Mouse (Mus musculus) brown adipose tissue, adult 24 weeks (tissue): ENCODE measurements around the gene Actn3. TPM values are rescaled to one million over a fixed set of nuclear protein-coding genes. Genes with fewer than 3 reads are reported as not detected.

Experiments used
- H3K27ac ChIP-seq: fragments of 200-500 bp; replicated peaks from 2 replicates; pipeline ENCODE4 v1.5.1; 2012; ENCODE audit warnings: low read depth, mild to moderate bottlenecking, low read length
- H3K4me1 ChIP-seq: fragments of 200-500 bp; 2 replicates; pipeline ENCODE4 v1.6.1; 2012; ENCODE audit warnings: low read length, mixed read lengths; ENCODE audit not compliant: control insufficient read depth, insufficient read depth, insufficient read length
- H3K4me3 ChIP-seq: fragments of 200-500 bp; 2 replicates; pipeline ENCODE4 v1.5.1; 2012; ENCODE audit warnings: low read depth, mild to moderate bottlenecking, low read length, moderate library complexity; ENCODE audit not compliant: insufficient read depth
- polyA plus RNA-seq: library from polyadenylated mRNA; stranded (reverse); fragments of >200 nt; gene quantifications from 2 replicates; pipeline ENCODE4 v1.2.4, GENCODE M21; 2012; ENCODE audit not compliant: missing spikeins, insufficient read depth, insufficient read length

The Actn3 gene
- polyA plus RNA-seq, result 27.2 and 56.0 TPM in 2 replicates

DNA sequence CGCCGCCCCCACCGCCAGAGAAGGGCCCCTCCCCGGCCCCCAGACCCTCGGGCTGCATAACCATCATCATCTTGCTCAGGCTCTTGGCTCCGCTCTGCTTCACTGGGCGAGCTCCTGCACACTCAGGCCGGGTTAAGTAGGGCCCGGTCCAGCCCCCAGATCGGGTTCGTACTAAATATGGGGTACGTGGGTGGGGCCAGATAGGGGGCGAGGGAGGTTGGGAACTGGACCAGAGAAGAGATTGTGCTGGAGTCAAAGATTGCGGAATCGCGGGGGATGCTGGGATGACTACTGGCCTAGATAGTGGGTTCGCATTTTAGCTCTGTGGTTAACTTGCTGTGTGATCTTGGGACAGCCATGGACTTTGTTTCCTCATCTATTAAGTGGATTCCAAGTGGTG lies at the start of gene Actn3:
Actn3 (minus strand) TSS at position 125 of the 400 bp plus-strand sequence.
- Histone ChIP-seq H3K27ac (no peak within 1 kb of the TSS), H3K4me1 (no peaks in the 10 kb centered on the region; the same call in 1 of the 2 replicates), H3K4me3 (peak within 1 kb of the TSS; percentile 96)

DNA sequence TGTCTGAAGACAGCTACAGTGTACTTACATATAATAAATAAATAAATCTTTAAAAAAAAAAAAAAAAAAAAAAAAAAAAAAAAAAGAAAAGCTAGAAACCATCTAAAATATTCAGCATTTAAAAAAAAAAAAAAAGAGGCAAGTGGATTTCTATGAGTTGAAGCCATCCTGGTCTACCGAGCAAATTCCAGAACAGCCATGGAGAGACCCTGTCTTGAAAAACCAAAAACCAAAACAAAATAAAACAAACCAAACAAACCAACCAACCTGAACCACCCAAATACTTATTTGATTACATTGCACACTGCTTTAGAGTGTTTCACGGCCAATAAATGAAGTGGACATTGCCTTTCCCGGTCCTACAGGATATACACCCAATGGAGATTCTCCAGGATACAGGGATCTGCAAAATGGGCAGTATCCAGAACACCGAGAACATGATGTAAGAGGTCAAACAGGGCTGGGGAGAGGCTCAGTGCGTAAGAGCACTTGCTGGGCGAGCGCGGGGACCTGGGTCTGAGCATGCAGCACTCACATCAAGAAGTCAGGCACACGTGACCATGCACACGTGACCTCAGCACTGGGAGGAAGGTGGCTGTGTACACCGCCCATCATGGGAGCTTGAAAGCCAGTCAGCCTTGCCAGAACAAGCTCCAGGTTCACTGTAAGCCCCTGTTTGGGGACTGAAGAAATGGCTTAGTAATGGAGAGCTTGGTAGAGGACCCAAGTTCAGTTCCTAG lies 47.6 kb upstream of the Actn3 start:
- no peak overlapping the region for H3K4me3 ChIP-seq
- H3K27ac ChIP-seq, result no peak overlapping the region
- peaks cover 3% of the 10 kb centered on the region; the same call in 1 of the 2 replicates for H3K4me1 ChIP-seq

DNA sequence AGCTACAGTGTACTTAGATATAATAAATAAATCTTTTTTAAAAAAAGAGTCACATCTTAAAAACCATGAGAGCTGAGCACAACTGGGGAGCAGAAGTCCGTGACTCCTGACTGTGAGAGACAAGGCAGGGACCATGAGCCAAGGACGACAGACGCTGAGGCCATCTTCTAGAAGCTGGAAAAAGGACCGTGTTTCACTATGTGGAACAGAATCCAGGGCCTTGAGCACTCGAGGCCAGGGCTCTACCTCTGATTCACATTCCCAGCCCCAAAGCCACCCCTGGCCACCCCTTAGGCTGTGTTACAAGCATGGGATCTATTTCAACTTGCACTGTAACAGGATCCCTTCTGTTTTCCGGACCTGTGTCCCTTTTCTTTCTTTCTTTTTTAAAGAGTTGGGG lies 41.9 kb upstream of the Actn3 start:
- Histone ChIP-seq H3K4me1 (no peaks in the 10 kb centered on the region), H3K27ac (no peak overlapping the region), H3K4me3 (no peak overlapping the region)

DNA sequence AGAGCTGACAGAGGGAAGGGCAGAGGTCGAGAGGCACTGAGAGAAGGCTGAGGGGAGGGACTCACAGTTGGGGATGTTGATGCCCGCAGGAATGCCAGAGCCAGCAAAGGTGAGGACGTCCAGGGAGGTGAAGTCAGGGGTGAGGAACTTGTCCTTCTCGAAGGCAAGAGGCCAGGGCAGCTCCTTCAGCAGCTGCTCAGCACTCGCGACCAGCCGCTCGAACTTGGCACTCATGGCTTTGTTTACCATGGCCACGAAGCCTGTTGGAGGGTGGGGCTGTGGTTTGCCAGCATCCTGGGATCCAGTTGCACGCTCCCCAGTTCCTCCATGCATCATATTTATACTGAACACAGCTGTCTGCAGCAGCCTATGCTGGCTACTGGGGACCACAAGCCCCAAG lies 39.1 kb upstream of the Actn3 start:
- Histone ChIP-seq H3K4me3 (no peak overlapping the region), H3K4me1 (no peaks in the 10 kb centered on the region), H3K27ac (no peak overlapping the region)

DNA sequence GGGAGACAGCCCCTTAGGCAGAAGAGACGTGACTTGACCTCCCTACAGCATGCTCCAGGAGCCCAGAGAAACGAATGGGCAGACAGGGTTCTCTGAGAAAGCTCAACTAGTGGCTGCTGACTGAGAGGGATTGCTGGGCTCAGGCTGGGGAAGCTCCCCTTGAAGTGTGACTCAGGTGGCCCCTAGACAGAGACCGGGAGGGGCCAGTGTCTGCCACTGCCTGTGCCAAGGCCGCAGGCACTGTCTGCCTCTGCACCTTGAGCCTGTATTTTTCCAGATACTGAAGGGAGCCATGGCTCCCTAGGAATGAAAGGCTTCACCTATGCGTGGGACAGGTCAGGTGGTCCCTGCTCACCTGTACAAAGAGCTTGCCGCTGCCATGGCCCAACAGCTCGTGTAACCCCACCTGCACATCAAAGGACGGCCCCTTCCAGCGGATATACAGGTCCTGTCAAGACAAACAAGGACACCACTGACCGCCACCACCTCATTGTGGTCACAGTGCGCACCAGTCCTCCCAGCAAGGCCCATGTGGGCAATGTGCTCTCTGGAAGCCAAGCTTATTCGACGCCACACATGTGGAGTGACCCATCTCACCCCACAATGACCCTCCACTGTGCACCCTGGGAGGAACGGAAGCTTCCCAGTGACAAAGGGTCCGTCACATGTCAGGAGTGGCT lies 38.4 kb upstream of the Actn3 start:
- H3K4me1 ChIP-seq, result no peaks in the 10 kb centered on the region
- H3K4me3 ChIP-seq, result no peak overlapping the region
- no peak overlapping the region for H3K27ac ChIP-seq

DNA sequence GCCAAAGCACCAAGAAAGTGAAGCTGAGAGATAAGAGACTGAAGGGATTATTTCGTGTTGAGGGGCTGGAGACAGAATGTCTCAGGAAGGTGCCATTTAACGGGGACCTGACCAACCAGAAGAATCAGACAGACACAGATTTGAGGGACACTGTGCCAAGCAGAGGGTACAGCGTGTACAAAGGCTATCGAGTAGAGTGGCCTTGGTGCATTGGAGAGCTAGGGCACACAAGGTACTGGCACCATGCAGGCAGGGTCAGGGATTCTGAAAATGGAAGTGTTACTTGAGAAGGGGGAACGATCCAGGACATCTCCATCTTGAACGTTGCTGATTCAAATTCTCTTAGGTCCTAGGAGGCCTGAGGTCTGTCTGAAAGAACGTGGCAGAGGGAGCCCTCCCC lies 31.7 kb upstream of the Actn3 start:
- Histone ChIP-seq H3K4me3 (no peak overlapping the region), H3K4me1 (0 out of 2 replicates have a peak, but pooled peaks cover 3% of the 10 kb centered on the region), H3K27ac (no peak overlapping the region)

DNA sequence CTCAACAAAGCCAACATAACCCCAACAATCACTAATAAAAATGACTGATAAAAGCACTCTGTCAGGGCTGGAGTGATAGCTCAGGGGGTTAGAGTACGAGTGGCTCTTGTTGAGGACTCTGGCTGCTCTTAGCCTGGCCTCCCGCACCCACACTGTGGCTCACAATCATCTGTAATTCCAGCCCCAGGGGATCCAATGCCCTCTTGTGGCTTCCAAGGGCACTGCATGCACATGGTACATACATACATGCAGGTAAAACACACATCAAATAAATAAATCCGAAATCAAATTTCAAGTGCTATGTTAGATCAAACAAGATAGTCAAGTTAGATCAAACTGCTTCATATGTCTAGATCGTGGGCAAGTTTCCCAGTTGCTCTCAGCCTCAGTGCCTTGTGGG lies 30.4 kb upstream of the Actn3 start:
- Histone ChIP-seq H3K4me3 (no peak overlapping the region), H3K4me1 (0 out of 2 replicates have a peak, but pooled peaks cover 3% of the 10 kb centered on the region), H3K27ac (no peak overlapping the region)

DNA sequence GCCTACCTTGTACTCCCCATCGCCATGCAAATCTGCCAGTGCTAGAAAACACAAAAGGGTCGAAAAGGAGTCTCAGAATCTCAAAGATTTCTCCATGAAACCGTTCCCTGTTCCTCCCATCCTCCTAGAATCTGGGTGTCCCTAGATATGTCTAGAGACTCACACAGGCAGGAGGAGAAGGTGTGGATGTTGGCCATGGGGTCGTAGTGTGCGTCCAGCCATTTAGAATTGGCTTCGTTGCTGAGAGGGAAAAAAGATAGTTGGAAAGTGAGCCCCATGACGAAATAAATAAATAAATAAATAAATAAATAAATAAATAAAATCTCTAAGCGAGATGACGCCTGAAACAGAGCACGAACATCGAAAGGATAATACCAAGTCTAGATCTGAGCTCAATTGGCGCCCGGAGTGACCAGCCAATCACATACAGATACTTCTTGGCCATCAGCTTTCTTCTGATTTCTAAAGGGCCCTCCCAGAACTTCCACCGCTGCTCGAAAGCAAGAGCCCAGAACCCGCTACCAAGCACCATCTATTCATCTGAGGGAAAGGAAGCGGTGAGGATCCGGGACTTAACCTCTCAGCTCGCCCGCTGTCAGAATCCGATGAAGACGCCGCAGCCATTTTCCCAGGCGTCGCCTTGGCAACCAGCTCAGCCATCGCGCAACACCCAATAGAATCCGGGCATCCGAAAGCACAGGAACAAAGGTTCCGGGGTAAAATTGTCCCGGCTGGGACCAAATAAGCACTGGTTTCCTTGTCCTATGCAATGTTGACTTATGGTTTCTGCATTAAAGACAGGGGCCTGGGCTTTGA lies 28.5 kb upstream of the Actn3 start, which contains the start of gene Bbs1:
Bbs1 (minus strand) TSS at position 650 of the 816 bp plus-strand sequence.
- Histone ChIP-seq H3K4me3 (peak within 1 kb of the TSS; percentile 80), H3K27ac (no peak within 1 kb of the TSS), H3K4me1 (0 out of 2 replicates have a peak, but pooled peaks cover 3% of the 10 kb centered on the region)

DNA sequence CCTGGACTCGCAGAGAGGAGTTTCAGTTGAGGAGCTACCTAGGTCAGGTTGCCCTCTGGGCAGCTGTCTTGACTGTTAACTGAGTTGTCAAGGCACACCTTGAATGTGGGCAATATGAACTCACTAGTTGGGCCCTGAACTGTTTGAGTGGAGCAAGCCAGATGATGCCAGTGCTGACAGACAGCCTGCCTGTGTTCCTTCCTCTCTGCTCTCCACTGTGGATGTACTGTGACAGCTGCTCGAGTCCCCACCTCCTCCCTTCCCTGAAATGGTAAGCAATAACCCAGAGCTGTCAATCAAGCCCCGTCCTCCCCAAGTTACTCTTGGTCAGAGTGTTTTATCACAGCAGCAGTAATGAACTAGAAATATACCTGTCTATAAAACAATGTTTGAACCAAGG lies 22.2 kb upstream of the Actn3 start:
- H3K27ac ChIP-seq, result no peak overlapping the region
- H3K4me1 ChIP-seq, result no peaks in the 10 kb centered on the region
- H3K4me3 ChIP-seq, result no peak overlapping the region

DNA sequence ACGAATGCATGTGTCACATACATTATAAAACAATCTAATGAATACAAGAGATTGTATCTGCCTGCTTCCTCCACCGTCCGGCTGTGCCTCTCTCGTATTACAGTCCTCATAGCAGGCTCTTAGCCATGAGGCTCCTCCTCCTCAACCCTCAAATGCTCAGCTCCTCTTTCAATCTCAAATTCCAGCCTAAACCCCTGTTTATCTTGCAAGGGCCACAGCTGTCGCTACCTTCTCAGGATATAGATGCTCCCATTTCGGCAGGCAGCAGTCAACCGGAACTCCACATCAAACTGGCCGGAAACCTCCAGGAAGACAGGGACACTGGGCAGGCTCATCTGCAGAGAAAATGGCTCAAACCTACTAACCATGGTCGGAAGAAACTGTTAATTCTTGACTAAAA lies 21.3 kb upstream of the Actn3 start:
- Histone ChIP-seq H3K4me1 (no peaks in the 10 kb centered on the region), H3K27ac (no peak overlapping the region), H3K4me3 (no peak overlapping the region)

DNA sequence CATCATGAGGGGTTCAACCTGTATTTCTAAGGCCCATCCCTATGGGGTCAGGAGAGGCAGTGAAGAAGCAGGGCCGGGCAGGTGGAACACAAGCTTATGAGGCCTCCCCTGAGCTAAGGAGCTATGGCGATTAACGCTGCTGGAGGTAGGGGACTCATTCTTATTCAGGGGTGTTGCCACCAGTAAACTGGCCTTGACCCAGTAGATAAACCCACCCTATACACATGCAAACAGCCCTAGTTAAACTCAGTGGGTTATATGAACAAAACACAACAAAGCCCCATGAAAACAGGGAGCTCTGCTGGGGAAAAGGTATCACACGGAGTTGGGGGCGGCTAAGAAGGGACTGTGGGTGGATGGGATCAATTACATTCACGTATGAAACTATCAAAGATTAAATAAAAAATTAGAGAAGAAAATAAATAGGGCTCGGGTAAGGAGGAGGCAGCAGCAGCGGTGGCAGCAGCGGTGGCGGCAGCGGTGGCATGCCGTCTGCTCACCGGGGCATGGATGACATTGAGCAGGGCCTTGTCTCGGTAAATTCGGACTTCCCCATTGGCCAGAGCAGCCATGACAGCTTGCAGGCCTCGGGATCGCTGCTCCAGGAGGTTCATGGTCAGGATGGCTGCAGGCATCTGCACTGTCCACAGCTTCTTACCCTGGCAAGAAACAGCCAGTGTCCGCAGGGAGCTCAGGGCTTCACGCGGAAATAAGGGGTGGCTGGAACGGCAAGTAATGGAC lies 19.2 kb upstream of the Actn3 start:
- no peak overlapping the region for H3K4me3 ChIP-seq
- no peaks in the 10 kb centered on the region for H3K4me1 ChIP-seq
- H3K27ac ChIP-seq, result no peak overlapping the region

DNA sequence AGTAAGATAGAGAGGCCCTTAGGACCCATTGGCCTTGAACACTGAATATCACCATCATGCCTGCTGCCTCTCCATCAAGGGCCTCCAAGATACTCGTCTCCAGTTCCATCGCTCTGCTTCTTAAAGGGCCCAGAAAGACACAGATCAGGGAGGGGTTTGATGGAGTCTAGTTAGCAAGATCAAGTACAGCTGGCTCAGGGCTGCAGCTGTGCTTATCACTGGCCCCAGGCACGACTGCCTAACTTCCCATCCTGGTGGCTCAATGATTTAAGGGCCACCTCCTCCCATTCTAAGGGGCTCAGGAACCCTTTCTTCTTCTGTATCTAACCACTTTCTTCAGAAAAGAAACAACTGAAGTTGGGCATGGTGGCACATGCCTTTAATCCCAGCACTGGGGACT lies 14.1 kb upstream of the Actn3 start:
- Histone ChIP-seq H3K4me1 (no peaks in the 10 kb centered on the region), H3K27ac (no peak overlapping the region), H3K4me3 (no peak overlapping the region)

DNA sequence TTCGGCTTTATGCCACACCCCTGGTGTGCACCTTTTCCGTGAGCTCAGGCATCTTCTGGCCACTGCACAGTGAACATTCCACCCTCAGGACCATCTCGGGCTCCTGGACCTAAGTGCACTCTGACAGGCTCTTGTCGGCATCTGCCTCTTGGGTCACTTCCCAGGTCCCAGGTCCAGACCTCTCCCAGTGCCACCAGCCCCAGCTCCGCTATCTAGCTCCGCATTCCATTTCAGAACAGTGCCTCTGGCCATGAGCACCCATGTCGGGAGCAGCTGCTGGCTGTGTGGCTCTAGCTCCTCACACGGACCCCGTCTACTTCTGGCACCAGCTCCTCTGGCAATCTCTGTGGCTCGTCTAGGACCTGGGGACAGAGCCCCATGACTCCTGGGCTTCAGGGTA lies 12.1 kb upstream of the Actn3 start:
- H3K4me1 ChIP-seq, result no peaks in the 10 kb centered on the region
- H3K27ac ChIP-seq, result no peak overlapping the region
- no peak overlapping the region for H3K4me3 ChIP-seq

DNA sequence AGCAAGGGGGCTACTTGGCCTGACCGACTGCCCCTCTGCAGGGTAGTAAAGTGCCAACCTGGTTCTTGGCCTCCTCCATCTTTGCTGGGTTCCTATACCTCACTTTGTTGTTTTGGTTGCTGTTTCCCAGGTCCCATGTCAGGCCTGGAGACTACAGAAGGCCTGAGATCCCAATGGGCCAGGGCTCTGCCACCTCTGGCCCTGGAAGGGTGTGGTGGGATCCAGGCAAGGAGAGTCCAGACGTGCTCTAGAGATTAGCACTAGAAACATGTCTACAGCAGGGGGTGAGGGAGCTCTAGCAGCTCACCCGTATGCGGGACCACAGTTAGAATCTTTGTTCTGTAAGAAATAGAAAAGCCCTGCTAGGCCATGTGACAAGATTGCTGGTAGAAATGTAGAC lies 6.3 kb upstream of the Actn3 start:
- Histone ChIP-seq H3K4me1 (no peaks in the 10 kb centered on the region; the same call in 1 of the 2 replicates), H3K27ac (no peak overlapping the region), H3K4me3 (no peak overlapping the region)
